ENCODE assay signal across 32 mouse cellular contexts in the genomic region with DNA sequence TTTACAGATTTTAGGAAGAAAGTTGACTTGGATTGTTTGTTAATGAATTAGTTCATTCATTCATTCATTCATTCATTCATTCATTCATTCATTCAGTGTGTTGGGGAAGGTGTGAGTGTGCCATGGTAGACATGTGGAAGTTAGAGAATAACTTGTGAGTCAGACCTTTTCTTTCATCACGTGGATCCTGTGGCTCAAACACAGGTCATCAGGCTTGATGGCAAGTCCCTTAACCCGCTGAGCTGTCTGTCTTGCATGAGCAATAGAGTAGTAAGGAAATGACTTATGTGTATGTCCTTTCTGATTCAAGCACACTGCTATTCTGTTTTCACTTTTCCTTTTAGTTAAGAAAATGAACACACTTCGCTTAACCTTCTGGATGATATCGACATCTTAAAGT. TPM values are rescaled to one million over a fixed set of nuclear protein-coding genes. Genes with fewer than 3 reads are reported as not detected.
DNase-seq lines count a peak whose midpoint lies in the region; ATAC-seq and TF ChIP-seq lines count a peak whose summit lies in the region.
"Had no signal": no experiment of that assay in that cellular context is flagged by ENCODE, and none has a peak within 500 bp of the region (broad histone marks: within the 10 kb centered on the region; RNA-seq: fewer than 3 reads in every experiment).

No protein-coding gene starts in this region.

- TF ChIP-seq CTCF in CH12.LX (conservative IDR thresholded peaks at IDR 0.05 in 1 of 2, IDR thresholded peaks at IDR 0.05 in 1 of 2; ENCODE audit: low read depth in 2 of 2, low read length in 2 of 2) (no peak), Patski (IDR thresholded peaks at IDR 0.05) (no peak)
- TF ChIP-seq CTCF in kidney, adult 2 months (conservative IDR thresholded peaks at IDR 0.05; ENCODE audit: insufficient read depth, insufficient read length, low read depth, low read length), result no peak
- TF ChIP-seq CTCF in hindbrain, postnatal 0 days (IDR thresholded peaks at IDR 0.05; ENCODE audit: low read depth), result no peak

- peak; percentile 3 to 7 for DNase-seq in adrenal gland, postnatal 36 days
- DNase-seq in adrenal gland, postnatal 4 days (ENCODE audit: low spot score in 2 of 2), result no peak
- DNase-seq in 416B (ENCODE audit: low read depth) (peak; percentile 7), CH12.LX (ENCODE audit: extremely low read depth) (peak; percentile 31), Patski (ENCODE audit: low read depth, low spot score) (no peak)
- no peak for DNase-seq in kidney, adult 2 months
- no peak for DNase-seq in lung, postnatal 14 days
- no peak for DNase-seq in hindbrain, postnatal 0 days (ENCODE audit: low spot score)
- DNase-seq: adrenal gland, adult 8-10 months; adrenal gland, postnatal 25 days; B cell, adult 2 months; cerebellum, adult 11 months; cerebellum, adult 18-20 months; cerebellum, adult 8-10 months; cerebellum, adult 9-11 months; cerebellum, postnatal 14 days; cerebellum, postnatal 36 days; embryo, embryonic 11 days; forebrain, postnatal 0 days had no signal

- TF ChIP-seq POLR2A in CH12.LX (IDR thresholded peaks at IDR 0.05; ENCODE audit: low read depth, low read length), result no peak
- TF ChIP-seq POLR2A in kidney, adult 2 months (IDR thresholded peaks at IDR 0.05; ENCODE audit: low read depth, low read length), result no peak

- H3K27me3 ChIP-seq in CH12.LX (replicated peaks) (no peaks in the 10 kb centered on the region), Patski (no peaks in the 10 kb centered on the region)
- no peaks in the 10 kb centered on the region for H3K27me3 ChIP-seq in kidney, adult 2 months (replicated peaks; ENCODE audit: control insufficient read depth, insufficient read depth, low read length)
- no peaks in the 10 kb centered on the region for H3K27me3 ChIP-seq in hindbrain, postnatal 0 days (ENCODE audit: insufficient read depth, low read length)
- H3K27me3 ChIP-seq: embryonic facial prominence, embryonic 13.5 days; embryonic facial prominence, embryonic 15.5 days; forebrain, embryonic 12.5 days had no signal

- POLR2A ChIA-PET in Patski (lab: Charles Lee), result no interaction called here

- in situ Hi-C loops in CH12.LX (cut with MboI; ENCODE audit: low pct_ligation_motif_present, low pct_unique_long_range_greater_than_20kb, low sequenced_read_pairs), result no loop called here
- in situ Hi-C loops in Patski (cut with MboI; ENCODE audit: low pct_unique_long_range_greater_than_20kb), result no loop called here

- ATAC-seq in Patski, result peak; percentile 26
- ATAC-seq in hindbrain, postnatal 0 days, result no peak
- ATAC-seq: CD4-positive, CD25-positive, alpha-beta regulatory T cell, adult 4 months; forebrain, embryonic 14.5 days; forebrain, postnatal 0 days had no signal

- 68% methylated on average over 4 of the region's 4 CpGs for WGBS in kidney, adult 2 months
- 93% methylated on average over 4 of the region's 4 CpGs for WGBS in hindbrain, postnatal 0 days

- no peak for TF ChIP-seq RAD21 in CH12.LX (IDR thresholded peaks at IDR 0.05; ENCODE audit: low read depth, low read length)

- H3K9ac ChIP-seq in CH12.LX (ENCODE audit: insufficient read depth, low read depth), result no peak overlapping the region
- no peak overlapping the region for H3K9ac ChIP-seq in hindbrain, postnatal 0 days (replicated peaks; ENCODE audit: low read length)
- H3K9ac ChIP-seq: embryonic facial prominence, embryonic 13.5 days; embryonic facial prominence, embryonic 15.5 days; forebrain, embryonic 12.5 days; forebrain, postnatal 0 days had no signal

- no peaks in the 10 kb centered on the region for H3K79me2 ChIP-seq in CH12.LX (replicated peaks; ENCODE audit: control insufficient read depth, extremely low read depth, insufficient read depth, poor library complexity, severe bottlenecking)

- no peak overlapping the region for H3K4me3 ChIP-seq in CH12.LX (replicated peaks in 1 of 3; ENCODE audit: low read depth in 2 of 3, low read length in 2 of 3, poor library complexity in 1 of 3)
- no peak overlapping the region for H3K4me3 ChIP-seq in kidney, adult 2 months (ENCODE audit: insufficient read depth, low read depth, low read length)
- H3K4me3 ChIP-seq in hindbrain, postnatal 0 days (ENCODE audit: low read length), result no peak overlapping the region
- H3K4me3 ChIP-seq: embryonic facial prominence, embryonic 13.5 days; embryonic facial prominence, embryonic 15.5 days; erythroblast, embryonic 14.5 days; forebrain, embryonic 10.5 days; forebrain, embryonic 12.5 days had no signal

- CTCF ChIA-PET in Patski (lab: Charles Lee), result no interaction called here

- TF ChIP-seq EP300 in CH12.LX (IDR thresholded peaks at IDR 0.05; ENCODE audit: low read length), result no peak

- no peaks in the 10 kb centered on the region for H3K9me3 ChIP-seq in CH12.LX (replicated peaks; ENCODE audit: low read length)
- H3K9me3 ChIP-seq in hindbrain, postnatal 0 days (ENCODE audit: low read length), result no peaks in the 10 kb centered on the region
- H3K9me3 ChIP-seq: embryonic facial prominence, embryonic 13.5 days; embryonic facial prominence, embryonic 15.5 days; forebrain, embryonic 10.5 days; forebrain, embryonic 12.5 days had no signal

- no peak overlapping the region for H3K27ac ChIP-seq in CH12.LX (ENCODE audit: insufficient read depth, low read depth)
- no peak overlapping the region for H3K27ac ChIP-seq in kidney, adult 2 months (ENCODE audit: insufficient read depth, low read depth, low read length)
- H3K27ac ChIP-seq in hindbrain, postnatal 0 days, result no peak overlapping the region
- H3K27ac ChIP-seq: embryonic facial prominence, embryonic 13.5 days; embryonic facial prominence, embryonic 15.5 days; forebrain, embryonic 10.5 days; forebrain, embryonic 12.5 days had no signal

- dilution Hi-C loops in CH12.LX (cut with MboI; ENCODE audit: extremely low pct_ligation_motif_present, extremely low pct_unique_long_range_greater_than_20kb, low sequenced_read_pairs), result no loop called here

- H3K4me2 ChIP-seq in CH12.LX (ENCODE audit: insufficient read depth, low read depth, poor library complexity, severe bottlenecking), result no peak overlapping the region
- H3K4me2 ChIP-seq in hindbrain, postnatal 0 days (ENCODE audit: low read depth, low read length), result no peak overlapping the region
- H3K4me2 ChIP-seq: embryonic facial prominence, embryonic 13.5 days; embryonic facial prominence, embryonic 15.5 days; forebrain, embryonic 12.5 days had no signal

- H3K4me1 ChIP-seq in CH12.LX (ENCODE audit: control insufficient read depth in 1 of 2, insufficient read depth in 2 of 2), result peaks cover 0 to 6% of the 10 kb centered on the region in 2 experiments; a peak in 2 of 4 replicates
- H3K4me1 ChIP-seq in kidney, adult 2 months (ENCODE audit: control insufficient read depth, insufficient read depth, low read length), result no peaks in the 10 kb centered on the region
- no peaks in the 10 kb centered on the region for H3K4me1 ChIP-seq in hindbrain, postnatal 0 days (ENCODE audit: insufficient read depth, low read length)
- H3K4me1 ChIP-seq: embryonic facial prominence, embryonic 13.5 days; embryonic facial prominence, embryonic 15.5 days; forebrain, embryonic 10.5 days; forebrain, embryonic 12.5 days had no signal

- no peaks in the 10 kb centered on the region for H3K36me3 ChIP-seq in CH12.LX (replicated peaks in 1 of 2; ENCODE audit: control insufficient read depth in 1 of 2, insufficient read depth in 1 of 2, low read length in 1 of 2)
- no peaks in the 10 kb centered on the region for H3K36me3 ChIP-seq in kidney, adult 2 months (ENCODE audit: control insufficient read depth, insufficient read depth, low read length)
- H3K36me3 ChIP-seq in hindbrain, postnatal 0 days (ENCODE audit: insufficient read depth, low read length), result no peaks in the 10 kb centered on the region
- H3K36me3 ChIP-seq: embryonic facial prominence, embryonic 13.5 days; embryonic facial prominence, embryonic 15.5 days; forebrain, embryonic 10.5 days; forebrain, embryonic 12.5 days had no signal

TF ChIP-seq in CH12.LX, 34 proteins besides CTCF, POLR2A, EP300 and RAD21 (continues in another document):
- TF ChIP-seq ETS1 (conservative IDR thresholded peaks at IDR 0.05; ENCODE audit: low read depth, low read length), result peak; percentile 39; the same call in 1 of the 2 replicates
- TF ChIP-seq BHLHE40 (IDR thresholded peaks at IDR 0.05; ENCODE audit: low read depth, low read length), result peak; percentile 50; the same call in 1 of the 2 replicates

RNA-seq across cellular contexts. Expression of a gene that starts 5.5 kb away (rescaled TPM):
- not detected for total RNA-seq in adrenal gland, postnatal 36 days (2021)
- not detected for total RNA-seq in adrenal gland, postnatal 4 days (2021)
- total RNA-seq in CH12.LX (2012; rRNA removed), result not detected in 2 replicates
- total RNA-seq in CH12.LX (2014; rRNA removed), result not detected in 2 replicates
- not detected in 2 replicates for polyA plus RNA-seq in CH12.LX (2012; ENCODE audit: insufficient read length, low read depth)
- polyA plus RNA-seq in Patski (2021), result not detected
- polyA plus RNA-seq in kidney, adult 2 months (2012; rRNA removed), result not detected in 2 replicates
- total RNA-seq in hindbrain, postnatal 0 days (2014; rRNA removed), result not detected in 2 replicates
- polyA plus RNA-seq in hindbrain, postnatal 0 days (2015; fragmentation: Nextera tagmentation; extraction: Ambion mirVana), result not detected in 2 replicates
- total RNA-seq: adrenal gland, adult 8-10 months; adrenal gland, postnatal 25 days; common myeloid progenitor, adult 5-6 weeks; ES-E14; forebrain, postnatal 0 days; gastrocnemius, adult 18-20 months; MEL had no signal
- polyA plus RNA-seq: brain, embryonic 14.5 days; CD4-positive, CD25-positive, alpha-beta regulatory T cell, adult 4 months; embryonic facial prominence, embryonic 11.5 days; embryonic facial prominence, embryonic 13.5 days; embryonic facial prominence, embryonic 15.5 days; erythroblast, embryonic 14.5 days; forebrain, embryonic 10.5 days; forebrain, embryonic 12.5 days; forebrain, embryonic 14.5 days; forebrain, postnatal 0 days had no signal

RNA-seq across cellular contexts. Expression of a gene that starts 5.6 kb away (rescaled TPM):
- total RNA-seq in adrenal gland, postnatal 36 days (2021), result not detected
- total RNA-seq in adrenal gland, postnatal 4 days (2021), result not detected
- total RNA-seq in CH12.LX (2012; rRNA removed) (not detected in 2 replicates), CH12.LX (2014; rRNA removed) (not detected in 2 replicates)
- polyA plus RNA-seq in CH12.LX (2012; ENCODE audit: insufficient read length, low read depth) (not detected in 2 replicates), Patski (2021) (not detected)
- not detected in 2 replicates for polyA plus RNA-seq in kidney, adult 2 months (2012; rRNA removed)
- total RNA-seq in hindbrain, postnatal 0 days (2014; rRNA removed), result not detected in 2 replicates
- not detected in 2 replicates for polyA plus RNA-seq in hindbrain, postnatal 0 days (2015; fragmentation: Nextera tagmentation; extraction: Ambion mirVana)
- total RNA-seq: adrenal gland, adult 8-10 months; adrenal gland, postnatal 25 days; common myeloid progenitor, adult 5-6 weeks; ES-E14; forebrain, postnatal 0 days; gastrocnemius, adult 18-20 months; MEL had no signal
- polyA plus RNA-seq: brain, embryonic 14.5 days; embryonic facial prominence, embryonic 11.5 days; embryonic facial prominence, embryonic 13.5 days; embryonic facial prominence, embryonic 15.5 days; erythroblast, embryonic 14.5 days; forebrain, embryonic 10.5 days; forebrain, embryonic 14.5 days; forebrain, postnatal 0 days had no signal

RNA-seq across cellular contexts. Expression of a gene that starts 16.5 kb away (rescaled TPM):
- not detected for total RNA-seq in adrenal gland, postnatal 36 days (2021)
- total RNA-seq in adrenal gland, postnatal 4 days (2021), result not detected
- total RNA-seq in CH12.LX (2012; rRNA removed) (not detected in 2 replicates), CH12.LX (2014; rRNA removed) (not detected in 2 replicates)
- polyA plus RNA-seq in CH12.LX (2012; ENCODE audit: insufficient read length, low read depth) (not detected in 2 replicates), Patski (2021) (not detected)
- not detected in 2 replicates for polyA plus RNA-seq in kidney, adult 2 months (2012; rRNA removed)
- not detected in 2 replicates for total RNA-seq in hindbrain, postnatal 0 days (2014; rRNA removed)
- not detected in 2 replicates for polyA plus RNA-seq in hindbrain, postnatal 0 days (2015; fragmentation: Nextera tagmentation; extraction: Ambion mirVana)
- total RNA-seq: adrenal gland, adult 8-10 months; adrenal gland, postnatal 25 days; common myeloid progenitor, adult 5-6 weeks; ES-E14; forebrain, postnatal 0 days; gastrocnemius, adult 18-20 months; MEL had no signal
- polyA plus RNA-seq: brain, embryonic 14.5 days; CD4-positive, CD25-positive, alpha-beta regulatory T cell, adult 4 months; embryonic facial prominence, embryonic 11.5 days; embryonic facial prominence, embryonic 13.5 days; embryonic facial prominence, embryonic 15.5 days; erythroblast, embryonic 14.5 days; forebrain, embryonic 10.5 days; forebrain, embryonic 12.5 days; forebrain, embryonic 14.5 days; forebrain, postnatal 0 days had no signal

RNA-seq across cellular contexts. Expression of a gene that starts 36.2 kb away (rescaled TPM):
- total RNA-seq in adrenal gland, postnatal 36 days (2021), result 1 to 10 TPM in 1 of 2 experiments, not detected in 1; 3.7 TPM
- total RNA-seq in adrenal gland, postnatal 4 days (2021), result 1 to 10 TPM in 1 of 2 experiments, under 1 TPM in 1; 0.98 to 1.1 TPM
- total RNA-seq in CH12.LX (2012; rRNA removed), result not detected in 2 replicates
- total RNA-seq in CH12.LX (2014; rRNA removed), result not detected in 2 replicates
- polyA plus RNA-seq in CH12.LX (2012; ENCODE audit: insufficient read length, low read depth), result not detected in 2 replicates
- polyA plus RNA-seq in Patski (2021), result not detected
- polyA plus RNA-seq in kidney, adult 2 months (2012; rRNA removed), result not detected in 2 replicates
- not detected in 2 replicates for total RNA-seq in hindbrain, postnatal 0 days (2014; rRNA removed)
- polyA plus RNA-seq in hindbrain, postnatal 0 days (2015; fragmentation: Nextera tagmentation; extraction: Ambion mirVana), result not detected in 2 replicates
- total RNA-seq: common myeloid progenitor, adult 5-6 weeks; ES-E14; forebrain, postnatal 0 days; gastrocnemius, adult 18-20 months; MEL had no signal
- polyA plus RNA-seq: CD4-positive, CD25-positive, alpha-beta regulatory T cell, adult 4 months; embryonic facial prominence, embryonic 11.5 days; embryonic facial prominence, embryonic 13.5 days; embryonic facial prominence, embryonic 15.5 days; erythroblast, embryonic 14.5 days; forebrain, embryonic 10.5 days; forebrain, embryonic 12.5 days; forebrain, embryonic 14.5 days; forebrain, postnatal 0 days had no signal

Comparison
In these comparisons a context has a peak if more than half of its experiments do, and no peak if none do; other contexts are left out.
1. DNase-seq: peak in adrenal gland, postnatal 36 days (2 of 2), 416B (single experiment) and CH12.LX (single experiment); none in adrenal gland, postnatal 4 days (0 of 2), Patski (single experiment), kidney, adult 2 months (single experiment), lung, postnatal 14 days (single experiment) and hindbrain, postnatal 0 days (single experiment).